Mouse (Mus musculus): ENCODE results near the gene Nedd4.

Gene Nedd4

DNA sequence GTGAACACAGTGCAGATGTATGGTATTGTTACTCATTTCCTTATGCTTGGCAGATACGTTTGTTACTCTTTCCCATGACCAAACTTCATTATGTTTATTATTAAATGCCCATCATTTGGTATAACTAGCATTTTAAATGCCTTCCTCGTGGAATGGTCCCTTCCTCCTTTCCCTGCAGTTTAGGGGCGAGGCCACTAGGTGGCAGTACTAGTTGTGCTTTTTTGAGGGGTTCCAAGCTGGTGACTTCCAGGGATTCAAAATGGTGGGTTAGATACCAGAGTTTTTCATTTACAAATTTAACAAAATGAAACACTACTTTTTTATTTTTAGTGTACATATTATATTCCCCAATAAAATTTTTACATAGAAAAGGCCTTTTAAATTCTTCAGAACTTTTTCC is 71.8 kb downstream of the Nedd4 start:
- DNase-seq: peak; percentile 16 to 63

DNA sequence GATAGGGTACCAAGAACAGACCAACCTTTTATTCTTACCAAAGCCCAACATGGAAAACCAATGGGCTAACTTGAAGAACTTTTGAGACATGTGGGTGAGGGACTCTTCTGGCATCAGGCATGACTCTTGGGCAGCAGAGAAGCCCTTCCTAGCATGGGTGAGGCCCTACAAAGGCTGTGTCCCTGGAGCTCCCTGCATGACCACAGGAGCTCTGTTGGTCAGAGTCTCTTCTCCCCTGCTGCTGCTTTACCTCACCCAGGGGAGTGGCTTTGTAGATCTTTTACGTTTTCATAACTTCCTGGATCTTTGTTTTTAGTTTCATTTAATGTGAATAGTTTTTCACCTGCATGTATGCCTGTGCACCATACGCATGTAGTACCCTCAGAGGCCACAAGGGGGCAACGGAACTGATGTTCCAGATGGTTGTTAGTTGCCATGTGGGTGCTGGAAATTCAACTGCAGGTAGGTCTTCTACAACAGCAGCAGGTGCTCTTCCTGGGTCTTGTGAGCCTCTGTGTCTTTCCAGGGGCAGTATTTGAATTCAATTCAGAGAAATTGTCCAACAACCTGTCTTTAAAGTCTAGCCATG is 73.8 kb downstream of the Nedd4 start:
- peak; percentile 15 to 64 for DNase-seq

GRCm38 (mm10) chr9:72741206-72741605 is 79.1 kb downstream of the Nedd4 start:
- DNase-seq: no peak

GRCm38 (mm10) chr9:72746278-72746677 is 84.1 kb downstream of the Nedd4 start:
- DNase-seq: no peak

- DNase-seq: no peak
Observed at GRCm38 (mm10) chr9:72750272-72750671, 88.1 kb downstream of the Nedd4 start.

GRCm38 (mm10) chr9:72752656-72753055 is 90.5 kb downstream of the Nedd4 start:
- peak; percentile 23 to 32 for DNase-seq

DNA sequence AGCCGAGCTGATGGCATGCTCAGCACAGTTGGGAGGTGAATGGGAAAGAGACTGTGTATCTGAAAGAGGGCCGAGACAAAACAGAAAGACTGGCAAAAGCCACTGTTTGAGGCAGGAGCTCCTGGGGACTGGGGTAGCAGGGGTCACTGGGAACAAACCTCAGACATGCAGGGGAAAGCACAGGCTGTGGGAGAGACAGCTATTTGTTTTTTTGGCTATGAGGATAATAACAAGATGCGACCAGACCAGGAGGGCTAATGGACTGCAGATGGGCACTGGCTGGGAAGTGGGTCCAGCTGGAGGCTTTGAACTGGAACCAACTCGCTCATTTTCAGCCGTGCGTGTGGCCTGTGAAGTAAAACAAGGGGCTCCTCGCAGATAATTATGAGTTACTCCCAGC is 91.6 kb downstream of the Nedd4 start:
- DNase-seq: peak in 1 of 2 experiments; percentile 18

DNA sequence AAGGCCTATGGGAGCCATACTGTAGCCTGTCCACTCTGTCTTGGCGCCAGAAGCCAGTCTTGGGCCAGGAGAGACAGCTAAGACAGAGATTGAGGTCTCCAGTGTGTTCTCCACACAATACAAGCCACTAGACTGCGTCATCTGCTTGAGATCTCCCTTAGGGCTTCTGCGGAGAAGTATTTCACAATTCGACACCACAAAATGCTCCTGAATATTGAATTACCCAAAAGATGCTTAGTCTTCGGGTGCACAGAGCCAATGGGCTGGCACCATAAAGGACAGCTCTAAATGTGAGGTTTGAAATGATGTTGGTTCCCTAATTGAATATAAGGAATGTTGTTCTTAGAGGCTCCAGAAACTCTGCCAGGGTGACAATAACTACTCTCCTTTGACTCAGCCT is 95.0 kb downstream of the Nedd4 start:
- no peak for DNase-seq

- no peak for DNase-seq
Observed at GRCm38 (mm10) chr9:72758705-72759131, 96.6 kb downstream of the Nedd4 start.

DNA sequence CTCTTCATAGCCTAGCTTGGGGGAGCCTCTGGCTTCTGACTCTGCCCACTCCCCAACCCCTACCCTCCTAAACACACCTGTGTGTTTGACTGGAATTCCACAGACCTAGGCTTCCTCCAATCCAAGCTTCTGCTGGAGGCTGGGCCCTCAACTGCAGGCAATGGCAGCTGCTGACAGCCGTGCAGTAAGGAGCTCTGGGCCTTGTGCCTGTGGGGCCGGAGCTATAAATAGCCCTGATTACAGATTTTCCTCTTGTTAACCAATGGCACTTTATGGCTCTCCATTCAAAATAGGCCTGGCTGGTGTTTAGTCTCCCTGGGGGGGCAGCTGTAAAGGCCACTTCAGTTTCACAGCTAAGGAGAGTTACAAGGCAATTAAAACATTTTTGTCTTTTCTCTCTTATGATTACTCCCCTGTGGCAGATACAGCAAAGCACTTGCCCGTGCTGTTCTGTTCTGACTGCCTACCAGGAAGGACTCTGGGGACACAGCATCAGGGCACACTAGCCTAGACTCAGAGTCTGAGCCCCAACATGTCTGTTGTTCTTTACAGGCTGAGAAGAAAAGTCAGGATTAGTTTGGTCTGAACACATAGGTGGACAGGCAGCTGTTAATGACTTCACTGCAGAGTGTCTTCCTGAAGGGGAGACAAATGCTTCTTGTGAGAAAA is 101.0 kb downstream of the Nedd4 start:
- no peak for DNase-seq

DNA sequence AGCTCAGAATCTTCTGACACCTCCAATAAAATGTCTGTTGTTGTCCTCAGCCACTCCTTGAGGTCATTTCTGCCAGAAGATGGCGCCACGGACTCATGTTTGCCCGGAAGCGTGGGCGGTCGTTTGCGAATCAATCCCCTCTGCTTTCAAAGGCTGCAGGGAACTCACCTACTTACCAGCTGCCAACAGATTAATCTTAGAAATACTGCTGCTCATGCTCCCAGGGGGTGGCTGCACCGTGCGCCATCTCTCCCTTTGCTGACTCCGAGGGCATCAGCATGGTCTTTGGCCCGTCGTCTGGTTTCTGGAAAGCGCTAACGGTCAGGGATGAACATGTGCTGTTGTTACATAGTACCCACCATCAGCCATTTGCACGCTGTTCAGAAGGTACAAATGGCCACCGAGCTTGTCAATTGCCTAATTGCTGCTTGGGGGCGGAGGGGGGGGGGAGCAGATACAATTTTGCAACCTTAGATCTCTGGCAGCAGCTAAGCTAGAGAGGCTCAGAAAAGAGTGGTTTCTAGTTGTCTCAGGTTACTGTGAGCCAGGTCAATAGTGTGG is 104.7 kb downstream of the Nedd4 start:
- peak; percentile 69 to 90 for DNase-seq

DNA sequence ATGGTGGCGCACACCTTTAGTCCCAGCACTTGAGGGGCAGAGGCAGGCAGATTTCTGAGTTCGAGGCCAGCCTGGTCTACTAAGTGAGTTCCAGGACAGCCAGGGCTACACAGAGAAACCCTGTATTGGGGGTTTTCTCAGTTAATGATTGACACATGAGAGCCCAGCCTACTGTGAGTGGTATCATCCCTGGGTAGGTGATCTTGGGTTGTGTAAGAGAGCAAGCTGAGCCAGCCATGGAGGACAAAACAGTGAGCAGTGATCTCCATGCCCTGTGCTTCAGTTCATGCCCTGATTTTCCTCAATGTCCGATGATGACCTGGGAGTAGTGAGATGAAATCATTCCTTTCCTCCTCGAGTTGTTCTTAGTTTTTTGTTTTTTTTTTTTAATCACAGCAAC is 112.9 kb downstream of the Nedd4 start:
- DNase-seq: no peak

GRCm38 (mm10) chr9:72779004-72779403 is 116.9 kb downstream of the Nedd4 start:
- DNase-seq: no peak

DNA sequence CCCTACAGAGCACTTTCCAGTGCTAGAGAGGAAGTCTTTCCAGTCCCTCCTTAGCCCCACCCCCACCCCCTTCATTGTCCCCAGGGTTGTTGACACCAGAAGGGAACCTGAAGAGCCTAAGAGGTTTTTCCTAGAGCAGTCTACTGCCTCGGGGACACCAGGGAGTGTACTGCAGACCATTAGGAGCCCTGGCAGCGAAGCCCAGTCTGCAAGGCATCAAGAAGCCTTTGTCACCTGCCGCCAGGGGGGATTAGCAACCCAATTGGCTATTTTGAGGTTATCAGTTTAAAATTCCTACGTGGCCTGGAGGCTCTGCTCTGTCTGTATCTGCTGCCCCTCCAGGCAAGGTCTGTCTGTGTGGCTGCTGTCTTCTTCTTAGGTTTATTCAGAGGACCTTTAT is 117.6 kb downstream of the Nedd4 start:
- no peak for DNase-seq

DNA sequence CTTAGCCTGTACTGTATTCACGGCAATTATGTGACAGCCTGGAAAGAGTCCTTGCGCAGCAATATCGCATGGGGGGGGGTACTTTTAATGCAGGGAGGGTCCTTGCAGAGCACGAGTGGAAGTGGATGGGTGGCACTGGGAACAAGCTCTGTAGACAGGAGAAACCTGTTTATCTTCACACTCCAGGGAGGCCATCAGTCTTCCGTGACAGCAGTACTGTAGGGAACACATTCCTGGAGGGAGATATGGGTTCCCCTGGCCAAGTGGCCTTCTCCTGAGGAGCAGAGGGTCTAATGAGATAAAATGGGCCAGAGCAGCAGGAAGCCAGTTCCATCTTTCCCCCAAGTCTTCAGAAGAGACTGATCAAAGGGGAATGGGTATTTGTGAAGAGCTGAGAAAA is 118.5 kb downstream of the Nedd4 start:
- DNase-seq: no peak

DNA sequence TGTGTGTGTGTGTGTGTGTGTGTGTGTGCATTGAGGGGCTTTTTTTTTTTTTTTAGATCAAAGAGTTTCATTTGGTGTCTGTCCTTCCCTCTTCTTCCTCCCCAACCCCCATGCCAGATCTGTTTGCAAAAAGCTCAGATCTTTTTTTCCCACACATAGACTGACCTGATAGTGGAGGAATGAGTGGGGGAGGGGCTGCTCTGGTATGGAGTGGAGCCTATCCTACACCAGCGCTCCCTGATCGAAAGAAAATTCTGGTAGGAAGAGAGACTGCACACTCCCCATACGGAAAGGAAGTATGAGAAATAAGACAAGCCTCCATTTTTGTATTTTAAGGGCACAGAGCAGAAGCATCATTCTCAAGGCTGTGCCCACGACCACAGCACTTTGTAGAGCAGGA is 119.3 kb downstream of the Nedd4 start:
- no peak for DNase-seq

DNA sequence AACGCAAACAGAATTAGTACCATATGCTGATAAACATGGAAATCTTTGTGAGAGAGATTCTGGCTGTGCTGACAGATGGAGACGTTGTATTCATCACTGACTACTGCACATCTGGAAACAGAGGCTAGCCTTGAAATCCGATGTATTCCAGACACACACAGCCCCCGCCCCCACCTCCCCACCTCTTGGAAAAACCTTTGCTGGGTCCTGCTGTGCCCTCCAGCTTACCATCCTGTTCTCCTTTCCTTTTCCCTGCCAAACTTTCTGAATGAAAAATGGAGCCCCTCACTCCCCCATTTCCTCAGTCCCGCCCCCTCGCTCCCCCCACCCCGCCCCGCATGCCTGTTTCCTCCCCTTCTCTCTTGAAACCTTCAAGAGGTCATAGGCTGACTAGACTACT is 120.0 kb downstream of the Nedd4 start:
- no peak for DNase-seq

DNA sequence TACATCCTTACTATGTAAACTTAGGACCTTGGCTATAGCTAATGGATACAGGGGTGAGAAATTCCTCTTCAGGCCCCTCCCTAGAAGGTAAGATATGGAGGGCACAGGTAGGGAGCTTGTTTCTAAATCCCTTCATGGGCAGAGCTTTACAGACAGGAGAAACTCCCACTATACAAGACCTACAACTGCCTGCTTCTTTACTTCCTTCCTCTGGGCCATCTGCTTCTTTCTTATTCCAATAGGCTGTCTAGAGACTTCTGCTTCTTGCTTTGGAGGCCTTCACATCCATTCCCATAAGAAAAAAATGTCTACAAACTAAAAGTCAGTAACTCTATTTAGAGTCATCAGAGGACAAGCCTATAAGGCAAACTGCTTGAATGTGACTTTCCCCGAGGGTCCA is 125.6 kb downstream of the Nedd4 start:
- DNase-seq: no peak

DNA sequence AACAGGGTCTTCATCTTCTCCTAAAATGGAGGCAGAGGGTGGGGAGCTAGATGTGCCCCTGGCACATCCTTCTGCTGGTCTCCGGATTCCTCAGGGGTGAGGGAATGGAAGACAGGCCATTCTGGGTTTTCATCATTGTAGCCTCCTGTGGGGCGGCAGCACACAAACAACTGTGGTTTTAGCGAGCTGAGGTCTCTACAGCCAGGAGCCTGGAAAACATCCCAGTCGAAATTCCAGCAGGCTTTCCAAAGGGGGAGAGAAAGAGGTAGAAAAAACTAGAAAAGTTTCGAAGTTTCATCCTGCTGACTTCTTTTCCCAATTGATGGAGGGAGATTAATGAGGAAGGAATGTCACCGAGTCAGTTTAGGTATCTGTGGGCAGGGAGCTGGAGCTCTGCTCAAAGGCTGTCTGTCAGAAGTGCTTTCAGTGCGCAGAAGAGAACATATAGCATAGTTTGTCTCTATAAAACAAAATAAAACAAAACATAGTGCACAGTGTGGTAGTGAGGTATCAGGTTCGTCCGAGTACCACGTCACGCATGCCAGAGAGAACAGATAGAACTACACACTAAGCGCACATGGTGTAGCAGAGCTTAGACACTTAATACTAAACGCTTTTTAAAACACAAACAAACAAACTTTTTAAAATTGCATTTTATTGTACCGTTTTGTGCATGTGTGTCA is 128.5 kb downstream of the Nedd4 start:
- no peak for DNase-seq

GRCm38 (mm10) chr9:72791213-72791582 is 129.1 kb downstream of the Nedd4 start:
- DNase-seq: no peak

GRCm38 (mm10) chr9:72791681-72792080 is 129.5 kb downstream of the Nedd4 start:
- DNase-seq: no peak

GRCm38 (mm10) chr9:72795243-72795642 is 133.1 kb downstream of the Nedd4 start:
- DNase-seq: no peak

DNA sequence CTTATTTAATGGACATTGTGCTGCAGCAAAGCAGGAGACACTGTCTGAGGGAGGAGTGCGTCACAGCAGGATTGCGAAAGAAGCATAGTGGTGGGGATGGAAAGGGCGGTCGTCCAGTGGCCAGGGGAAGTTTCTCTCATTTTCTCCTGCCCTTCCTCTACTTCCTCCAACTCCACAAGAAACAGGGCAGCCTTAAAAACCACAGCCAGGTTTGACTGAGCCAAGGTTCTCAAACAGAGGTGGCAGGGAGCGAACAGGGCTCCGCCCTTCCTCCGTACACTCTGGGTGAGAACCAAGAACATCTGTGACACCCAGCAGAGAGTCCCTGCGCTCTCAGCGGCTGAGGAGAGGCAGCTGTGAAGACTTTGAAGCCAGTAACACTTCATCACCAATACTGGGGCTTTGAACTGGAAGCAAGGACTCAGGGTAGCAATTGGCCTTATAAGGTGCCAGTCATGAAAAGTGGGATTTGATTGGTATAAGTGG is 135.0 kb downstream of the Nedd4 start:
- DNase-seq: no peak

Data from spleen, adult 18-20 months (tissue).